Mouse (Mus musculus) bone marrow macrophage, adult 2 months (primary cell): ENCODE results near the gene Best1. TPM values are rescaled to one million over a fixed set of nuclear protein-coding genes. Genes with fewer than 3 reads are reported as not detected.

Experiments
- H3K27ac ChIP-seq: 2 replicates; pipeline ENCODE4 v1.5.1; 2012; ENCODE audit warnings: low read depth, low read length; ENCODE audit not compliant: insufficient read depth
- H3K4me1 ChIP-seq: 2 replicates; pipeline ENCODE4 v1.6.1; 2012; ENCODE audit warnings: low read length; ENCODE audit not compliant: control insufficient read depth, insufficient read depth
- H3K4me3 ChIP-seq: 2 replicates; pipeline ENCODE4 v1.5.1; 2012; ENCODE audit warnings: mild to moderate bottlenecking, low read length, moderate library complexity; ENCODE audit not compliant: insufficient read depth
- CTCF ChIP-seq: IDR thresholded peaks from 2 replicates; pipeline ENCODE4 v1.5.1; 2012; ENCODE audit warnings: low read depth, mild to moderate bottlenecking, low read length, moderate library complexity
- POLR2A ChIP-seq: IDR thresholded peaks from 2 replicates; pipeline ENCODE4 v1.6.1; 2012; ENCODE audit warnings: mild to moderate bottlenecking, low read depth, low read length, borderline replicate concordance
- polyA plus RNA-seq: library from polyadenylated mRNA; stranded (reverse); fragments of >200 nt; gene quantifications from 2 replicates; pipeline ENCODE4 v1.2.4, GENCODE M21; 2012; ENCODE audit not compliant: missing spikeins, insufficient read depth, insufficient read length

The Best1 gene
- 0.44 and 2.3 TPM in 2 replicates for polyA plus RNA-seq

GRCm38 (mm10) chr19:10001206-10001969 is at the start of gene Best1, which contains the start of gene Rab3il1:
Gene Best1 (minus strand): TSS chr19:10001633.
Gene Rab3il1 (plus strand): TSS chr19:10001669.
- Histone ChIP-seq H3K4me1 (no peaks in the 10 kb centered on the region), H3K4me3 (no peak within 1 kb of the TSS), H3K27ac (no peak within 1 kb of the TSS)
- no peak for TF ChIP-seq POLR2A
- no peak for TF ChIP-seq CTCF

- no peak overlapping the region for H3K27ac ChIP-seq
- peaks cover 28% of the 10 kb centered on the region for H3K4me1 ChIP-seq
- H3K4me3 ChIP-seq = no peak overlapping the region
- TF ChIP-seq CTCF = no peak
- no peak for TF ChIP-seq POLR2A
Measured at GRCm38 (mm10) chr19:10050438-10050837, 49.0 kb upstream of the Best1 start.

GRCm38 (mm10) chr19:10049533-10049932 is 48.1 kb upstream of the Best1 start:
- Histone ChIP-seq H3K27ac (no peak overlapping the region), H3K4me3 (no peak overlapping the region), H3K4me1 (peaks cover 28% of the 10 kb centered on the region)
- TF ChIP-seq CTCF (no peak), POLR2A (no peak)

DNA sequence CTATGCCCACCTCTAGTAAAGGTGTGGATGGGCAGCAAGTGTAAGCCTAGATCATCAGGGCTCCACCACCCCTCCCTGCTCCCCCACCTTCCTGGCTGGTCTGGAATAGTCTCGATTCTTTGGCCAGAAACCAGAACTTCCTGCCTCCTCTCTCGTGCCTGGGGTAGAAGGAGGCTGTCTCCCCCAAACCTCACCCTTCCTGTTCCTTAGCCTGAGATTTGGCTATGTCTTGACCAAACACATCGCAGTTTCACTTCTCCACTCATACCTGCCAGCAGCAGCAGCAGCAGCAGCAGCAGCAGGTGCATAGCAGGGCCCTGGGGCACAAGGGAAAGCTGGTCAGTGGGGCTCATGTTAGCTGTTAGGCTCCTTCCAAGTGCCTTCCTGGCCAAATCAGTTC is 45.5 kb upstream of the Best1 start:
- H3K27ac ChIP-seq = no peak overlapping the region
- H3K4me1 ChIP-seq = peaks cover 23% of the 10 kb centered on the region
- H3K4me3 ChIP-seq = no peak overlapping the region
- no peak for TF ChIP-seq CTCF
- TF ChIP-seq POLR2A = no peak

GRCm38 (mm10) chr19:10046346-10046745 is 44.9 kb upstream of the Best1 start:
- Histone ChIP-seq H3K27ac (no peak overlapping the region), H3K4me1 (peaks cover 25% of the 10 kb centered on the region), H3K4me3 (no peak overlapping the region)
- TF ChIP-seq POLR2A = no peak
- no peak for TF ChIP-seq CTCF

DNA sequence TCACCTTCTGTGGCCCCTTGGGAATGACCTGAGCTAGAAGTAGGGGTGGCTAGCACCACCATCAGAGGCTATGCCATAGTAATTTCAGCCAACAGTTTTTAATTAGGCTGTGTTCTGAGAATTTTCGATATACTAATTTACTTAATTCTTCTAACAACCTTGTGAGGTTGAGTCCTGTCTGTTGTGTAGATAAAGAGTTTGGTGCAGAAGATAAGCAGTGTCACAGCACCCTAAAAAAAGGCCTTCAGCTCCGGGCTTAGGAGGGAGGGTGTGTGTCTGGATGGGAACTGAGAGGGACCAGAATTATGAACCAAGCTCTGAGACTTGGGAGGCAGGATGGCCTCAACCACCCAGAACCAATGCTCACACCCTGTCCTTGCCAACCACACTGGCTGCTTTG is 44.3 kb upstream of the Best1 start:
- Histone ChIP-seq H3K4me3 (no peak overlapping the region), H3K27ac (no peak overlapping the region), H3K4me1 (peaks cover 27% of the 10 kb centered on the region)
- no peak for TF ChIP-seq CTCF
- TF ChIP-seq POLR2A = no peak

- TF ChIP-seq POLR2A (no peak), CTCF (no peak)
- Histone ChIP-seq H3K4me1 (peaks cover 20% of the 10 kb centered on the region), H3K4me3 (no peak overlapping the region), H3K27ac (no peak overlapping the region)
Measured at GRCm38 (mm10) chr19:10043643-10044042, 42.2 kb upstream of the Best1 start.

- peaks cover 20% of the 10 kb centered on the region for H3K4me1 ChIP-seq
- H3K4me3 ChIP-seq = no peak overlapping the region
- no peak overlapping the region for H3K27ac ChIP-seq
- TF ChIP-seq CTCF (no peak), POLR2A (no peak)
Measured at GRCm38 (mm10) chr19:10042816-10043215, 41.4 kb upstream of the Best1 start.

- TF ChIP-seq CTCF (no peak), POLR2A (no peak)
- no peak overlapping the region for H3K27ac ChIP-seq
- H3K4me3 ChIP-seq = peak overlapping the region; percentile 57; the same call in 1 of the 2 replicates
- peaks cover 22% of the 10 kb centered on the region for H3K4me1 ChIP-seq
Measured at GRCm38 (mm10) chr19:10042232-10042631, 40.8 kb upstream of the Best1 start.

GRCm38 (mm10) chr19:10041388-10042148 is 40.1 kb upstream of the Best1 start, which contains the start of gene Fads3:
Gene Fads3 (plus strand): TSS chr19:10041569.
- Histone ChIP-seq H3K27ac (no peak within 1 kb of the TSS), H3K4me3 (peak within 1 kb of the TSS; percentile 57), H3K4me1 (peaks cover 22% of the 10 kb centered on the region)
- TF ChIP-seq CTCF (no peak), POLR2A (no peak)
